Mouse (Mus musculus) urinary bladder, postnatal 25 days (tissue): ENCODE results near the gene Cd164.

Experiments
- DNase-seq: peaks from one replicate; pipeline ENCODE4 v3.0.0; 2022; ENCODE audit warnings: low spot score

The Cd164 gene

DNA sequence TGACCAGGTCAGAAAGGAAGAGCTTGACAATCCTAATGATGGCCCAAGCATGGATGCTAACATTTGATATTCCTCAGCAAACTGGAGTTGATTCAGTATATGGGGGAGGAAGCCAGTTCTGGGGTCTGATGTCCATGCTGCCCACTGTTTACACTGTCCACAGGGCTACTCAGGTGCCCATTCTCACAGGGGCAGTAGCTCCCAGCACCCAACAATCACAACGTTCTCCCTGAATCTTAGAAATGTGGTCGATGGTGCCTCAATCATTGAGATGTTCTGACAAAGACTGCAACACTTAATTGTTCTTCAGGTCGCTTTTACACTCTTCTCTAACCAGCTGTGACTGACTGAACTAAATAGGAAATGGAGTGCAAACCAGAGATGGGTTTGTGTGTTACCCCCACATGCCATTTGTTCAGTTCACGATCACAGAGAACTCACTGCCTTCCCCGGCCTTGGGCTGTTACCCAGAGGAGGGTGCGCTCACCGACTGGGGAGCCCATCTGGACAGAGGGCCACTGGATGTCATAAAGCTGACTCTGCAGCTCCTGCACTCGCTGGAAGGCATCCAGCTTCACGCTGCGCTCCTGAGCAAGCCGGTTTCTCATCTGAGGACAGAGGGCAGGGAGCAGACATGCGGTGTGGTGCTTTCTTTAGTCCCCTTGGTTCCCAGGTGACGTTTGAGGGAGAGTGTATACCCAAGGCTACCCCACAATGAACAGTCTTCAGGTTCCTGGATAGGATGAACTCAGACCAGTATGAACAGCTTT lies 27.4 kb downstream of the Cd164 start:
- DNase-seq = no peak

DNA sequence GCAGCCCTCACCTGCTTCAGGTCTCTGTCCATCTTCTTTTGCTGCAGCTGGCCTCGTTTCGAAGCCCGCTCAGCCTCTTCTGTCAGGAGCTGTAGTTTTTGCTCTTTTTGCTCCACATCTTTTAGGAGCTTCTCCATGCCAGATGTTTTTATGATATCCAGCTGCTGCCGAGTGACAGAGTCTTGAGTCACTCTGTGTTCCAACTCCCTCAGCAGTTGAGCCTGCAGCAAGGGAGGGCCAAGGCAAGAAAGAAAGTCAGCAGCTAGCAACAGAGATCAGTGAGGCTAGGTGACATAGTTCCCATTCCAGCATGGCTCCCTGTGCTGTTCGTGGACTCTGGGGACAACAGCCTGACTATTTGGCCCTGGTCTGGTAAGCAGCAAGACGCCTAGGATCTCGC lies 31.5 kb downstream of the Cd164 start:
- no peak for DNase-seq

DNA sequence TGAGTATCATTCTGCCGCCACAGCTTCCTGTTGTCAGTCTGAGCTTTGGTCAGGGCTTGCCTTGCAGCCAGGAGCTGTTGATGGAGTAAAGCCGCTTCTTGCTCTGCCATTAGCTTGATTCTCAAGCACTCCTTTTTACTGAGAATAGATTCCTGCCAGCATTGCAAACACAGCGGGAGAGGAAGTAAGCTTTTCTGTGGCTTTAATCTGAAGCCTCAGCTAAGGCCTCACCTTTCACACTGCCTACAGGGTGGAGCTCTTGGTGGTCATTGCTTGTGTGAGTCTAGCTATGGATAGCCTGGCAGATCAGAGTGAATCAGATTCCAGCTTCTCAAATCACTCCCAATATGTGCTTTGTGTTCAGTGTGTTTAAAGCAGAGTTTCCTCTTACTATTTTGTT lies 33.1 kb downstream of the Cd164 start:
- DNase-seq = no peak

DNA sequence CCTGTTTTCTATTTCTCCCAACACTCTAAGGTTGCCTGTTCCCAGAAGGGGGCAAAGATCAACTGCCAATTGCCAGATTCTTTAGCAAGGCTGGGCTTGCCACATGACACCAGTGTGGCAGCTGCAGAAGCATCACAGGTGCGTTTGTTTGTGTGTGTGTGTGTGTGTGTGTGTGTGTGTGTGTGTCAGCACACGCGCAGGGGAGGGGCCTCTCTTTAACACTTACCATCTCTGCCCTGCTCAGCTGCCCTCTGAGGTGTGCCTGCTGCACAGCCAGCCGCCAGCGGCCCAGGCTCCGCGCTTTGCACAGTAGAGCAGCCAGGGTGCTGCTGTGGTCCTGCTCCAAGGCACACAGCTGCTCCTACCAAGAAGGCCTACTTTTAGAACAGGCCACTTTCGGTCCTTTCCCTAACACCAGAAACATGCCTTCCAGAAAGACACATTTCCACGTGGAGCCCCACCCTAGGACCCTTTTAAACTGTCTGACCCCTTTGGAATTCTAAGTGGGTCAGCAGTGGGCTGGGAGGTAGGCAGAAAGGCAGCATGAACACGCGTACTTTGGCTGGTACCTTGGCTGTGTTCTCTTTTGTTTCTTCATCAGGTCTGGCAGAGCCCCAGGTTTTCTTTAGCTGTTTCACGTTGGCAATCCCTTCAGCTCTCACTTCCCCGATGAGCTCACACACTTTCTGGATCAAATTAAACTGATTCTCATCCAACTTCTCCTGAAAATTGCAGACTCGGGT lies 33.8 kb downstream of the Cd164 start:
- peak; percentile 15 for DNase-seq

DNA sequence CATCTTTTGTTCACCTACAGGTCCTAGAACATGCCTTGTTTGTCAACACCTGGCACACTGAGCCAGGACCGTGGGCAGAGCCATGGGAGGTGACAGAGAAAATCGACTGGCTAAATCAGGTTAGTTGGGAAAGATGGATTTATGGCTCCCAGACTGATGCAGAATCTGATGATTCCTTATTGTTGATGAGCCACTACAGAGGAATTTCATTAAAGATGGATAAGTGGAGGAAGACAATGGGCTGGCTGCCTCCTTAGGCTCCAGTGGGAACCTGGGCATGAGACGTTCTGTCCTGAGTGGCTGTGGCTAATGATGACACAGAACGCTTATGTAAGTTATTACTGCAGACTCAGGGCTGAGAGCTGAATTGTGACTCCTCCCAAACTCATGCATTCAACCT lies 34.5 kb downstream of the Cd164 start:
- no peak for DNase-seq

DNA sequence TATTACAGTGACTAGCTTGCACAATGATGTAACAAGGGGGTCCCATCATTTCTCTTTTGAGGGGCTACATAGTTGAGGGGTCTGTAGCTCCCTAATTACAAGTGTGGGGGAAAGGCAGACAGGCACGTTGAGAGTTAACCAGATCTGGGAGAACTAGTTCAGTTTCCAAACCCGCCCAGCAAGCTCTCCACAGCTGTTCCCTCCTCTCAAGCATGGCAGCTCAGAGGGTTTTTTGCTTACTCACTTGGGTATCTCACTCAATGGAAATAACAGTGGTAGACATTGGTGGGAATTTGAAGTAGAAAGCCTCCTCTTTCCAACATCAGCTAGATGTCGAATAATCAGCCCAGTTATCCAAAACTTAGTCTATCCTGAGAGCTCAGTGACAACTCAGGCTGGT lies 35.9 kb downstream of the Cd164 start:
- no peak for DNase-seq

DNA sequence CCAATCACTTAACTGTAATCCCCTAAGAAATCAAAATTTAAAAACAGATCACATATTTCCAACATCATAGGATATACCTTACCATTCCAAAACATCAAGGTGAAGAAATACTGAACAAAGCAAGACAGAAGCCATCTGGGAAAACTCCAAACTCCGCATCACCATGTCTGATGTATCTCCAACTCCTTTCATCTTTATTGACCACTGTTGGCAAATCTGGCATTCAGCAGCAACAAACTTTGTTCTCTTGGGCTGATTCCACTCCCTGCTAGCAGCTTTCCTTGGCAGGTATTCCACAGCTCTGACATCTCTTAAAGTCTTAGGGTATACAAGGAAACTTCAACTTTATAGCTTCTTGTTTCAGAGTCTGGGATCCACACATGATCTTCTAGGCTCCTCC lies 39.2 kb downstream of the Cd164 start:
- DNase-seq = no peak

GRCm38 (mm10) chr10:41561701-41562395 lies 42.6 kb downstream of the Cd164 start:
- DNase-seq = no peak

GRCm38 (mm10) chr10:41565141-41565540 lies 45.9 kb downstream of the Cd164 start:
- DNase-seq = peak; percentile 59

GRCm38 (mm10) chr10:41568306-41568705 lies 49.1 kb downstream of the Cd164 start:
- no peak for DNase-seq

GRCm38 (mm10) chr10:41571065-41571464 lies 51.9 kb downstream of the Cd164 start:
- DNase-seq = no peak

- DNase-seq = no peak
Observed at GRCm38 (mm10) chr10:41572274-41572673, 53.1 kb downstream of the Cd164 start.

DNA sequence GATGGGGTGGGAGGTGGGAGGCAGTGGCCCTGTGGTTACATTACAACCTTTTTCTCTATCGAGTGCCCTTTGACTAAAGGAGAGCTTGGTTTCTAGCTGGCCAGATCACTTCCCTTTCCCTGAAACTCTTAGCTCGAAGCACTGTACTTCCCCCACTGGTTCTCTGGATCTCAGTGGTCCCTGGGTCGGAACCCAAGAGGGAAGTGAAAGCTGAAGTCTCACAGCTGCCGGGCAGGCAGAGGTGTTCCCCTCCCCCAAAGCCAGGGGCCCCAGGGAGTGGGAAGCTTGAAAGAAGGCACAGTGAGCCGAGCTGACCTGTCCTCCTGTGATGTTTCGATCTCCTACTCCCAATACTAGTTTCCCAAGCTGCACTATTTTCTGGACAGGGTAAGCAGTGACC lies 54.0 kb downstream of the Cd164 start:
- DNase-seq = no peak

DNA sequence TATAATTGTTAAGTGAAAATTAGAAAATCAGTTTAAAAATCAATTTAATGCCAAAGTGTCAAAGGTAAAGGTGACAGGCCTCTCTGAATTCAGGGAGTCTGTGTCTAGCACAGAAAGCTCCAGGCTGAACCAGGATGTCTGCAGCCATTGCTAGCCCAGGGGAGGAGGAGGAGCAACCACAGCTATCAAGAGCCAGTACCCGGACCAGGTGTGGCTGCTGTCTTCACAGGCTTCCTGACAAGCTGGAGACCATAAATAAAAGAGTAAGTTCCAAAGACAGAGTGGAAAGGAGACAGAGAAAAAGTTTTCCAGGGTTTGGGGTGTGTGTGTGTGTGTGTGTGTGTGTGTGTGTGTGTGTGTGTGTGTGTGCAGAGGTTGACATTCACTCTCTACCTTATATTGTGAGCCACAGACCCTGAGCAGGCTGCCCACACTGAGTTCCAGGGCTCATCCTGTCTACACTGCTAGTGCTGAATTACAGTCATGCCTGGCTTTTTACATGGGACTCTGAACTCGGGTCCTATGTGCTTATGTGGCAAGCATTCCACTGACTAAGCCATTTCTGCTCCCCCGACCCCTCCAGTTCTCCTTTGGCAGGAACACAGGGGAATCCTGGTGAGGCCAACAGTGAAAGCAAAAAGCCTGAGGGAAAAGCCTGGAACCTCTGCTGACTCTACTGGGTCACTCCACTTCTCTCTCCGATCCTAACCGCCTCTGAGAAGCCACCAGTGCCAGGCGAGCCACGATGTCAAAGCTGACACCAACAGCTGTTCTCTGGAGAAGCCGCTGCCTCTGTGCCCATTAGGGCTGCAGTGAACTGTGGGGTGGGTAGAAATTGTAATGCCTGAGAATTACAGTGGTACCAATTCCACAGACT lies 56.5 kb downstream of the Cd164 start:
- DNase-seq = no peak

DNA sequence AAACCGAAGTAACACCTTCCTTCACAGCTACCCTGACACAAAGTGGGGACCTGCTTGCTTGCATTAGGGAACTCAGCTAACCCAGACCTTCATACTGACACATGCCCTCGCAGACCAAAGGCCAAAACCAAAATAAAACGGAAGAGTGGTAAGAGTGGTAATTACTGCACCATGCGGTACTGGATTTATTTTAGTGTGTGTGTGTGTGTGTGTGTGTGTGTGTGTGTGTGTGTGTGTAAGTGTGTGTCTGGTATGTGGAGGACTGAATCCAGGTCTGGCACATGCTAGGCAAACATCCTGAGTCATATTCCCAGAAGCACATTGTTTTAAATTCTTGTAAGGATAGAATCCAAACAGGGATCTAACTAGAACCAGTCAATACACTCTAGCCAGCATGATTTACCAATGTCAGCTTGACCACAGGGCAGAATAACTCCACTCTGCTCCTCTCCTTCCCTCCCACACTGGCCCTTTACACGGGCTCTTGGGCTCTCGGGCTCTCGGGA lies 57.2 kb downstream of the Cd164 start:
- no peak for DNase-seq

- no peak for DNase-seq
Observed at GRCm38 (mm10) chr10:41578541-41578940, 59.3 kb downstream of the Cd164 start.

DNA sequence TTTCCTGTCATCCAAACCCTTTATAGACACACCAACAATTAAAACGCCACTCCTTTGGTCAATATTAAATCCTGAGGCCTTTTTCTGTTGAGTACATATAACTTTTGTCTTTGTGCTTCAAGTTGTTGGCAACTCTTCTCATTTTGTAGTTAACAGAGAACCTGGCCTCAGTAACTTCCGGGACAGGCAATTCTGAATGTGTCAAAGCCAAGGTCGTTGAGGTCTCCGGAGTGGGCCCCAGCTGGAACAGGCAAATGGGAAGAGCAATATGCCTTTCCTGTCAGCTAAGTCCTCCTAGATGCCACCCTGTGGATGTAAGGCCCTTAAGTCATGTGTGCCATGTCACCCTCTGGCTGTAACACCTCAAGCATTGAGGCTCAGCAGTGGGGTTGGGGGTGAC lies 61.2 kb downstream of the Cd164 start:
- no peak for DNase-seq
